Mouse (Mus musculus): ENCODE results near the gene Olfr1120. TPM values are rescaled to one million over a fixed set of nuclear protein-coding genes. Genes with fewer than 3 reads are reported as not detected.
"Not testable (repeated sequence)": the region's sequence is repeated elsewhere in the genome, so short reads cannot be mapped to it uniquely, and the experiment has no call there.

The Olfr1120 gene
- polyA plus RNA-seq (2016; fragmentation: Nextera tagmentation; extraction: Ambion mirVana) = not detected in 2 replicates

DNA sequence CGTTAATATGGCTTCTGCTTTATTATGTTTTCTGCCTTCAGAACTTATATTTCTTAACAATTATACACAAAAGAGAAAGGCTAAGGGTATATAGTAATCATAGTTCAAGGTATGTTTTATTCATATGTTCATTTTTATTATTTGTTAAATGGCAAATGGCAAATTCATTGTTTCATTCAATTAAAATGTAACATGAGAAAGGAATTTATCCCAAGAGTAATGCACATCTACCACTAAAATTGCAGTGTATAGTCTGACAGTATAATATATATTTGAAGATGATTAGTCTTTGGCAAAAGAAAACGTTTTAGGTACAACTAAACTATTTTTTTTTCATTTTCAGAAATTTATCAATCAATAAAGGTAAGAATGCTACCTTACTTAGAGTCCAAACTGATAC, at the start of gene Olfr1120:
Gene Olfr1120, plus strand, starts transcription at position 301 of the 400 bp plus-strand sequence.
- H3K27me3 ChIP-seq (ENCODE audit: low read depth, poor library complexity, severe bottlenecking) = no peaks in the 10 kb centered on the region
- H3K9me3 ChIP-seq (replicated peaks) = no peaks in the 10 kb centered on the region
- H3K27ac ChIP-seq = no peak within 1 kb of the TSS
- no peak for DNase-seq (ENCODE audit: low spot score)
- no peak within 1 kb of the TSS for H3K4me3 ChIP-seq
- no peaks in the 10 kb centered on the region for H3K4me1 ChIP-seq
- no peaks in the 10 kb centered on the region for H3K36me3 ChIP-seq
- 77% methylated on average over 2 of the region's 2 CpGs for WGBS

DNA sequence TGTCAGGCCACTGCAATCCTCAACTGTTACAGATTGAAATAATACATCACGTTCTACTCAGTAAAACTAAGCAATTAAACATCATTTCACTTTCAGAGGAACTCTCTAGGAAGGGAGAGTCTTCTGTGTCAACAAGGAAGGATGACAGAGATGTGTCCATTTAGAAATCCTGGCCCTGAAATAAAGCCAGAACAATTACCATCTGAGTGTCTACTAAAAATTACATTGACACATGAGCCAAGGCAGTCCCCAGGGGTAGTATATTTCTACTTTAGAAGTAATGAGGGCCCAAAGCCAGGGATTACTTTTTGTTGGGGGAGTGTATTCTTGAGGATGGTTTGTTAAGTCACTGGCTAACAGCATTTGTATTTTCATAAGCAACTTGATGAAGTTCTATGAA, 47.3 kb upstream of the Olfr1120 start, which contains the start of gene Olfr1118:
Gene Olfr1118, plus strand, starts transcription at position 301 of the 400 bp plus-strand sequence.
- no peaks in the 10 kb centered on the region for H3K36me3 ChIP-seq

DNA sequence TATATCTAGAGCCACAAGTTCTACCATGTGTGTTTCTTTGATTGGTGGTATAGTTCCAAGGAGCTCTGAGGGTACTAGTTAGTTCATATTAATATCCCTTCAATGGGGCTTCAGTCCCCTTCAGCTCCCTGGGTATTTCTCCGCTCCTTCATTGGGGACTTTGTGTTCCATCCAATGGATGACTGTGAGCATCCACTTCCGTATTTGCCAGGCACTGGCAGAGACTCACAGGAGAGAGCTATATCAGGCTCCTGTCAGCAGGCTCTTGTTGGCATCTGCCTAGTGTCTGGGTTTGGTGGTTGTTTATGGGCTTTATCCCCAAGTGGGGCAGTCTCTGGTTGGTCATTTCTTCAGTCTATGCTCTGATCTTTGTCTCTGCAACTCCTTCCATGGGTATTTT, 5.5 kb downstream of the Olfr1120 start:
- H3K36me3 ChIP-seq; H3K27ac ChIP-seq; H3K27me3 ChIP-seq (ENCODE audit: low read depth, poor library complexity, severe bottlenecking); H3K9me3 ChIP-seq (replicated peaks); H3K4me1 ChIP-seq; H3K4me3 ChIP-seq; DNase-seq (ENCODE audit: low spot score): not testable (repeated sequence)
- WGBS = 92% methylated on average over 2 of the region's 2 CpGs

More for the DNA sequence above, 47.3 kb upstream of the Olfr1120 start, which contains the start of gene Olfr1118:
- no peaks in the 10 kb centered on the region for H3K27me3 ChIP-seq (ENCODE audit: low read depth, poor library complexity, severe bottlenecking)
- H3K4me3 ChIP-seq = no peak within 1 kb of the TSS
- no peaks in the 10 kb centered on the region for H3K4me1 ChIP-seq
- DNase-seq (ENCODE audit: low spot score) = no peak
- no peak within 1 kb of the TSS for H3K27ac ChIP-seq
- 81% methylated on average over 1 of the region's 1 CpGs for WGBS
- no peaks in the 10 kb centered on the region for H3K9me3 ChIP-seq (replicated peaks)

DNA sequence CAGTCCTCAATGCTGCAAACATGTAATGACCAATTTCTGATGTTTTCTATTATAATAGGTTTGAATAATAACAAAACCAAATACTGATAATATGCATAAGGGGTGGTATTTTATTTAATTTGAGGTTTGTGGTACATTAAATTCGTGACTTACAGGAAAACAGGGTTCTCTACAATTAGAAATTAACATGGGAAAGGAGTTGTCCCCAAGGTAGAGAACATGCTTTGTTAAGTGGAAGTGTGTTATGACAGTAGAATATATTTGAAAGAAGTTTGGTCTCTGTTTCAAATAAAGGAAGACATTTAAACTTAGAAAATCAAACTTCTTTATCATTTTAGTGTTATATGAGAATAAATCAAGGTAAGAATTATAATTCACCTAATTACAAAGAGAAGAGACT, 15.0 kb downstream of the Olfr1120 start, which contains the start of gene Olfr1121:
Gene Olfr1121, plus strand, starts transcription at position 301 of the 400 bp plus-strand sequence.
- Histone ChIP-seq H3K9me3 (replicated peaks) (no peaks in the 10 kb centered on the region), H3K4me3 (no peak within 1 kb of the TSS), H3K36me3 (no peaks in the 10 kb centered on the region), H3K4me1 (no peaks in the 10 kb centered on the region), H3K27me3 (ENCODE audit: low read depth, poor library complexity, severe bottlenecking) (no peaks in the 10 kb centered on the region), H3K27ac (no peak within 1 kb of the TSS)
- no peak for DNase-seq (ENCODE audit: low spot score)
- 56% methylated on average over 1 of the region's 1 CpGs for WGBS

DNA sequence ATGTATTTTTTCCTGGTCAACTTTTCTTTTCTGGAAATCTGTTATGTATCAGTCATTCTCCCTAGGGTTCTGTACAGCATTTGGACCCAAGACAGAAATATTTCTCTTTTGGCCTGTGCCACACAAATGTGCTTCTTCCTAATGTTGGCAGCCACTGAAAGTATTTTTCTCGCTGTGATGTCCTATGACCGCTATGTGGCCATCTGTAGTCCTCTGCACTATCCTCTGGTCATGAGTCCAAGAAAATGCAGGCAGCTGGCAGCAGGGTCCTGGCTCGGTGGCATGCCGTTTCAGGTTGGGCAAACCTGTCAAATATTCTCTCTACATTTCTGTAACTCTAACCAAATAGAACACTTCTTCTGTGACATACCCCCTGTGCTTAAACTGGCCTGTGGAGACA, 17.1 kb downstream of the Olfr1120 start:
- H3K4me3 ChIP-seq = no peak overlapping the region
- WGBS = 94% methylated on average over 4 of the region's 4 CpGs

DNA sequence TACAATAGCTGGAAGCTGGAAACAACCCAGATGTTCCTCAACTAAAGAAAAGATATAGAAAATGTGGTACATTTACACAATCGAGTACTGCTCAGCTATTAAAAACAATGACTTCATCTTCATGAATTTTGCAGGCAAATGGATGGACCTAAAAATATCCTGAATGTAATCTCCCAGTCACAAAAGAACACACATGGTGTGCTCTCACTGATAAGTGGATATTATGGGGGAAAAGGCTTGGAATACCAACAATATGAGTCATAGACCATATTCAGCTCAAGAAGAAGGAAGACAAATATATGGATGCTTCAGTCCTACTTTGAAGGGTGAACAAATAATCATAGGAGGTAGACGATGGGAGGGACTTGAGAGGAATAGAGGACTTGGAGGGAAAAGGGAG, 29.3 kb downstream of the Olfr1120 start:
- no peak overlapping the region for H3K4me3 ChIP-seq
- H3K36me3 ChIP-seq = no peaks in the 10 kb centered on the region
- no peaks in the 10 kb centered on the region for H3K4me1 ChIP-seq
- H3K27me3 ChIP-seq (ENCODE audit: low read depth, poor library complexity, severe bottlenecking) = no peaks in the 10 kb centered on the region
- WGBS = 93% methylated on average over 2 of the region's 2 CpGs
- H3K27ac ChIP-seq = no peak overlapping the region
- H3K9me3 ChIP-seq (replicated peaks) = no peaks in the 10 kb centered on the region
- no peak for DNase-seq (ENCODE audit: low spot score)

More for the DNA sequence above, 17.1 kb downstream of the Olfr1120 start:
- no peaks in the 10 kb centered on the region for H3K27me3 ChIP-seq (ENCODE audit: low read depth, poor library complexity, severe bottlenecking)
- no peaks in the 10 kb centered on the region for H3K36me3 ChIP-seq
- no peaks in the 10 kb centered on the region for H3K4me1 ChIP-seq
- no peak for DNase-seq (ENCODE audit: low spot score)
- no peaks in the 10 kb centered on the region for H3K9me3 ChIP-seq (replicated peaks)
- H3K27ac ChIP-seq = no peak overlapping the region

DNA sequence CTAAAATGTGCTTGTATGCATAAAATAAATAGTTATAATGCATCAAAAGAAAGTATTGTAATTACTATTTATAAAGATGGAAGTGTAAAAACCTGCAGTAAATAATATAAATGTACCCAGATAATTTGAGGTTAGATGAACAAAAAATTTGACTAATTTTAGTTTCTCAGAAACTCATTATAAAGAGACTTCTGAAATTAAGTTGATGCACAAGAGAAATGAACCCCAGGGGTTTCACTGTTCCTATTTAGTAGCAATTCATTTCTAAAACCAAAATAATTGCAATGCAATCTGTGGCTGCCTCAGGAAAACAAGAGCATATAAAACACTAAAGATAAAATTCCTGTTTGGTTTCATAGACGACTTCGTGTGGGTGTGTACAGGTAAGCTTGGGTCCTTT, 30.9 kb downstream of the Olfr1120 start, which contains the start of gene Olfr1122:
Gene Olfr1122, plus strand, starts transcription at position 301 of the 400 bp plus-strand sequence.
- DNase-seq (ENCODE audit: low spot score) = no peak
- 96% methylated on average over 2 of the region's 2 CpGs for WGBS
- Histone ChIP-seq H3K36me3 (no peaks in the 10 kb centered on the region), H3K9me3 (replicated peaks) (no peaks in the 10 kb centered on the region), H3K27me3 (ENCODE audit: low read depth, poor library complexity, severe bottlenecking) (no peaks in the 10 kb centered on the region), H3K4me3 (no peak within 1 kb of the TSS), H3K4me1 (no peaks in the 10 kb centered on the region), H3K27ac (no peak within 1 kb of the TSS)

DNA sequence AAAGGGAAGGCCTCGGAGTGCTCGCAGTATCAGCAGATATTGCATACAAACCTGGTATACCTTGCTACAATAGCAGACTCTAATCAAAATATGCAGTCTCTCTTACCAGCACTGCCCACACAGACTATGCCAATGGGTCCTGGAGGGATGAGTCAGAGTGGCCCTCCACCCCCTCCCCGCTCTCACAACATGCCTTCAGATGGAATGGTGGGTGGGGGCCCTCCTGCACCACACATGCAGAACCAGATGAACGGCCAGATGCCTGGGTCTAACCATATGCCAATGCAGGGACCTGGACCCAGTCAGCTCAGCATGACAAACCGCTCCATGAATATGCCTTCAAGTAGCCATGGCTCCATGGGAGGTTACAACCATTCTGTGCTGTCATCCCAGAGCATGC, 39.0 kb downstream of the Olfr1120 start:
- not testable (repeated sequence) for DNase-seq (ENCODE audit: low spot score); H3K27ac ChIP-seq; H3K4me3 ChIP-seq; H3K27me3 ChIP-seq (ENCODE audit: low read depth, poor library complexity, severe bottlenecking); H3K36me3 ChIP-seq; H3K4me1 ChIP-seq; H3K9me3 ChIP-seq (replicated peaks)
- 98% methylated on average over 5 of the region's 5 CpGs for WGBS

DNA sequence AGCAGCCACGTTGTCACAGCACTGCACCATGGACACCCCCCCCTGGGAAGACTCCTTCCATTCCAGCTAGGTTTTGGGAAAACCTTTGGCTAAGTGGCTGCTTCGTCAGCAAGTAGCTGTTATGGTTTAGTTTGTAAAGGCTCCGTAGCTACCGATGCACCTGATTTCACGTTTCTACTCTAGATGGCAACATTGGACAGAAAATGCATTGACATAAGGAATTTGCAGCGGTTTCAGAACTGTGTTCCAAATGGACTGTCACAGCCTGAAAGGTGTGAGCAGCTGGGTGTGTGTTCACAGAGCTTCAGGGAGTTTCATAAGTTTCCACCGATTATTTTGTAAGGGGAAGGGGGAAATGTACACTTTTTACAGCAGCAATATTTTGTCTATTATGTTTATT, 40.1 kb downstream of the Olfr1120 start:
- DNase-seq (ENCODE audit: low spot score); H3K9me3 ChIP-seq (replicated peaks); H3K4me3 ChIP-seq; H3K27ac ChIP-seq; H3K27me3 ChIP-seq (ENCODE audit: low read depth, poor library complexity, severe bottlenecking); H3K4me1 ChIP-seq; H3K36me3 ChIP-seq: not testable (repeated sequence)
- 87% methylated on average over 7 of the region's 7 CpGs for WGBS

Other genes starting within 250 kb of the Olfr1120 start
- gene Olfr259, start 240.2 kb upstream of the Olfr1120 start, polyA plus RNA-seq (2016; fragmentation: Nextera tagmentation; extraction: Ambion mirVana) = not detected in 2 replicates
- gene Olfr1110, start 214.5 kb upstream of the Olfr1120 start, polyA plus RNA-seq (2016; fragmentation: Nextera tagmentation; extraction: Ambion mirVana) = not detected in 2 replicates
- not detected in 2 replicates for gene Olfr1111, start 202.2 kb upstream of the Olfr1120 start, polyA plus RNA-seq (2016; fragmentation: Nextera tagmentation; extraction: Ambion mirVana)
- not detected in 2 replicates for gene Olfr1112, start 167.0 kb upstream of the Olfr1120 start, polyA plus RNA-seq (2016; fragmentation: Nextera tagmentation; extraction: Ambion mirVana)
- not detected in 2 replicates for gene Olfr1113, start 145.8 kb upstream of the Olfr1120 start, polyA plus RNA-seq (2016; fragmentation: Nextera tagmentation; extraction: Ambion mirVana)
- not detected in 2 replicates for gene Olfr1115, start 106.8 kb upstream of the Olfr1120 start, polyA plus RNA-seq (2016; fragmentation: Nextera tagmentation; extraction: Ambion mirVana)
- not detected in 2 replicates for gene Olfr1116, start 87.3 kb upstream of the Olfr1120 start, polyA plus RNA-seq (2016; fragmentation: Nextera tagmentation; extraction: Ambion mirVana)
- gene Olfr1118, start 47.2 kb upstream of the Olfr1120 start, polyA plus RNA-seq (2016; fragmentation: Nextera tagmentation; extraction: Ambion mirVana) = not detected in 2 replicates
- not detected in 2 replicates for gene Olfr1121, start 15.1 kb downstream of the Olfr1120 start, polyA plus RNA-seq (2016; fragmentation: Nextera tagmentation; extraction: Ambion mirVana)
- not detected in 2 replicates for gene Olfr1122, start 31.0 kb downstream of the Olfr1120 start, polyA plus RNA-seq (2016; fragmentation: Nextera tagmentation; extraction: Ambion mirVana)
- not detected in 2 replicates for gene Olfr1123, start 61.8 kb downstream of the Olfr1120 start, polyA plus RNA-seq (2016; fragmentation: Nextera tagmentation; extraction: Ambion mirVana)
- 0.06 and 0.11 TPM in 2 replicates for gene Olfr1124, start 75.5 kb downstream of the Olfr1120 start, polyA plus RNA-seq (2016; fragmentation: Nextera tagmentation; extraction: Ambion mirVana)
- gene Olfr1126, start 99.1 kb downstream of the Olfr1120 start, polyA plus RNA-seq (2016; fragmentation: Nextera tagmentation; extraction: Ambion mirVana) = not detected in 2 replicates
- gene Pramel7, start 142.3 kb downstream of the Olfr1120 start, polyA plus RNA-seq (2016; fragmentation: Nextera tagmentation; extraction: Ambion mirVana) = not detected in 2 replicates
- gene Pramel6, start 151.8 kb downstream of the Olfr1120 start, polyA plus RNA-seq (2016; fragmentation: Nextera tagmentation; extraction: Ambion mirVana) = not detected in 2 replicates
- gene Olfr153, start 177.0 kb downstream of the Olfr1120 start, polyA plus RNA-seq (2016; fragmentation: Nextera tagmentation; extraction: Ambion mirVana) = not detected in 2 replicates
- not detected in 2 replicates for gene Olfr1128, start 190.7 kb downstream of the Olfr1120 start, polyA plus RNA-seq (2016; fragmentation: Nextera tagmentation; extraction: Ambion mirVana)
- gene Olfr1129, start 219.1 kb downstream of the Olfr1120 start, polyA plus RNA-seq (2016; fragmentation: Nextera tagmentation; extraction: Ambion mirVana) = not detected in 2 replicates

Data from limb, embryonic 10.5 days (tissue).